Mouse (Mus musculus) neutrophil, adult 83 days (primary cell): ENCODE results near the gene Cep63. TPM values are rescaled to one million over a fixed set of nuclear protein-coding genes. Genes with fewer than 3 reads are reported as not detected.

ENCODE experiments used
- total RNA-seq, 2 experiments: library from RNA; stranded (reverse); gene quantifications; one replicate each; pipeline ENCODE4 v1.2.4; 2023

The Cep63 gene
- 10 to 100 TPM; 19.3 to 26.6 TPM for total RNA-seq

GRCm38 (mm10) chr9:102625983-102626838, at the start of gene Cep63, which contains the start of gene Anapc13:
Gene Cep63, minus strand, starts transcription at chr9:102626534.
Gene Anapc13, plus strand, starts transcription at chr9:102626296.

Other genes starting within 250 kb of the Cep63 start
- not detected for gene Ky, start 120.8 kb downstream of the Cep63 start, total RNA-seq
- gene Anapc13, start 238 bp downstream of the Cep63 start, total RNA-seq, result 10 to 100 TPM; 78.8 to 96.6 TPM
- gene Amotl2, start 90.1 kb upstream of the Cep63 start, total RNA-seq, result 1 to 10 TPM; 7.3 to 9.7 TPM
- 1 to 10 TPM; 1.6 to 2.5 TPM for gene Ryk, start 208.4 kb upstream of the Cep63 start, total RNA-seq